Mouse (Mus musculus): ENCODE data around the gene Prop1. TPM values are rescaled to one million over a fixed set of nuclear protein-coding genes. Genes with fewer than 3 reads are reported as not detected.

The Prop1 gene
- polyA plus RNA-seq (2012), result not detected in 2 replicates

- no peak for TF ChIP-seq GATA1 (IDR thresholded peaks at IDR 0.05; ENCODE audit: low read length)
Measured at GRCm38 (mm10) chr11:50953665-50954064, at the start of gene Prop1. TSS of gene Prop1 (minus strand) at chr11:50953765.

- TF ChIP-seq GATA1 (IDR thresholded peaks at IDR 0.05; ENCODE audit: low read length), result no peak
Measured at GRCm38 (mm10) chr11:51003296-51003695, 49.7 kb upstream of the Prop1 start, which contains the start of gene Olfr51. TSS of gene Olfr51 (plus strand) at chr11:51003596.

DNA sequence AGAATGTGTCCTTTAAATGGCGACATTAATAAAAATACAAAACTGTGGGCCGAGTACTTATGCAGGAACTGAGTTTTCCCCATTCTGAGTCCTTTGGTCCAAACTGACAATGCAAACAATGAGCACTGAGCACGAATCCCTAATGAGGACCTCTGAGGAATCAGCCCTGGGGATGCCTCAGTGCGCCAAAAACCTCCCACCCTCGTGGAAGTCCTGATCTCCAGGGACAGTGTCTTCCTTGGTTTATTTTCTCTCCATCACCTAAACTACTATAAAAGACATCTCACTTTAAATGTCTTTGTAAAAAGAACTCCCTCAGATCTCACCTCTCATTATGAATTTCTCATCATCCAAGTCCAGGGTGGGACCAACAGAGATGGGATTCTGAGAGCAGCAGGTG, 28.1 kb upstream of the Prop1 start, which contains the start of gene Olfr1377:
TSS of gene Olfr1377 (plus strand) at position 301 of the 400 bp plus-strand sequence.
- TF ChIP-seq GATA1 (IDR thresholded peaks at IDR 0.05; ENCODE audit: low read length), result no peak

GRCm38 (mm10) chr11:50977216-50977615, 23.7 kb upstream of the Prop1 start:
- no peak for TF ChIP-seq GATA1 (IDR thresholded peaks at IDR 0.05; ENCODE audit: low read length)

GRCm38 (mm10) chr11:50966230-50966629, 12.7 kb upstream of the Prop1 start, which contains the start of gene Olfr1378:
TSS of gene Olfr1378 (plus strand) at chr11:50966530.
- TF ChIP-seq GATA1 (IDR thresholded peaks at IDR 0.05; ENCODE audit: low read length), result no peak

DNA sequence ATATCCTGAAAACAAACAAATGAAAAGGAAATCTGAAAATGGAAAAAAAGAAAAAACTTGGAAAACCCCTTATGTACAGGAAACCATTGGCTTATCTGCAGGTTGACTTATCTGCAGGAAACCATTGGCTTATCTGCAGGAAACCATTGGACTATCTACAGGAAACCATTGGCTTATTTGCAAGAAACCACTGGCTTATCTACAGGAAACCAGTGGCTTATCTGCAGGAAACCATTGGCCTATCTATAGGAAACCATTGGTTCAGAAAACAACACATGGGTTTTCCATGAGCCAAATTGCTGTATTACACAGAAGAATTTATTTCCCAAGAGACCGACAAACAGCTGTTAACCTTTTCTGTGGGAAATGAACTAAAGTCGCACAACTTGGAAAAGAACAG, 11.3 kb upstream of the Prop1 start:
- no peak for TF ChIP-seq GATA1 (IDR thresholded peaks at IDR 0.05; ENCODE audit: low read length)

DNA sequence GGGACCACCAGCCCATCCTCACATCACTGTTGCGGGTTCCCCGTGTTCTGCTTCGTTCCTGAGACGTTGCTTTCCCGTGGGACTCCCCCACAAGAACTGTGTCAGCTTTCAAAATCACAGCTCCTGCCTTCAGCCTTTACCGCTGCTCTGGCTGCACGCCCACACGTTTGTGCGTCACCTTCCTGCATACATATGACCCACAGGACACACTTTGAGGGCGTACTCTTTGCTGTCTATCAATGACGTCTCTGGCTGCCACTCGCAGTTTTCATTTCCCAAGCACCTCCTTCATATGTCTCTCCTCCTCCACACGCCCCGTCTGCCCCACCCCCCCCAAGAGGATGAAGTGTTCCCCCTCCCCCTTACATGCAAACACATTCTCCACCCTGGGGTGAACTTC, 1.3 kb downstream of the Prop1 start:
- no peak for TF ChIP-seq GATA1 (IDR thresholded peaks at IDR 0.05; ENCODE audit: low read length)

DNA sequence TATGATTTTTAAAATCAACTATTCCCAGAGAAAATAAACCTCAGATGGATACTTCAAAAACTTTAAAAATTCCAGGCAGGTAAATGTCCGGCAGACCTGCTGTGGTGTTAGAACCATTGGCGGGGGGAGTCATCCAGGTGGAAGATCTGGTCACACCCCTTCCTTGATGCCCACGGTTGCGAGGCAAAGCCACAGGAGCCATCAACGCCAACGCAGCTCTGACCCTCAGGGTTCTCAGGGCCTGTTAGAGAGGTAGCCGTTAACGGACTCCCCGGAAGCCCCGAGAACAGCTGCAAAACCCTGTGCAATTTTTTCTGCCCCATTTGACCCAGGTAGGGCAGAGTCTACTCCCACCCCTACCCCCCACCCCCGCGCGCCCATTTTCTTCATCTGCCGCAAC, 10.1 kb downstream of the Prop1 start, which contains the start of gene 4933414I15Rik:
TSS of gene 4933414I15Rik (minus strand) at position 260 of the 400 bp plus-strand sequence.
- no peak for TF ChIP-seq GATA1 (IDR thresholded peaks at IDR 0.05; ENCODE audit: low read length)

DNA sequence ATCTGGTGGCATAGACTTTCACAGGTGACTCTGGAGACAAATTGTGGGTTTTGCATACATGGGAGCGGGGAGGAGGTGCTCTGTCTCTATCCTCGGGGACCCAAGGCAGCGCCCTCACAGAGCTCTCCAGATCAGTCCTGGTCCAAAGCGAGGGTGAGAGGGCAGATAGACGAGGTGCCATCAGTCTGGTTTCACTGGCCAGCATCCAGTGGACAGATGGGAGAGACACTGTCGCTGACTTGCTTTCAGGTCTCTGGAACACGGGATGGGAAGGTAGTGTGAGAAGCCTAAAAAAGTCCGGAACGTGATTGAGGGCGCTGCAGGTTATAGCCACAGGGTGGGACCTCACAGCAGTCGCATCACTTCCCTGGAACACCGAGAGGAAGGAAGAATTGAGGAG, 11.2 kb downstream of the Prop1 start:
- TF ChIP-seq GATA1 (IDR thresholded peaks at IDR 0.05; ENCODE audit: low read length), result no peak

GRCm38 (mm10) chr11:50939621-50940366, 13.8 kb downstream of the Prop1 start:
- TF ChIP-seq GATA1 (IDR thresholded peaks at IDR 0.05; ENCODE audit: low read length), result no peak

DNA sequence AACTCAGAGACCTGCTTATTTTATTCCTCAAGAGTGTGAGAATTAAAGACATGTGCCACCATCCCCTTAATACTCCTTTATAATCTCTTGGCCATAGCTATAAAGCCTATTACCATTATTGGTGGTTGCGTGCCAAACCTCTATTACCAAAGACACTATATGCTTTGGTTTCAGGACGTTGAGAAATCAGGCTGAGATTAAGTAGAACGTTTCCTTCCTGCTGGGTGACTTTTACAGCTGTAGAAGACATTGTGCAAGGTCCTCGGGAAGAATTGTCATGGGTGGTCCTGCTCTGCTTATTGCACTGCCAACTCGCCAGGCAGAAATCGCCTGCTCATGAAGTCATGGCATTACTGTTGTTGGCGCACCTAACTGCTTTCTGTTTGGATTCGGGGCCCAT, 15.1 kb downstream of the Prop1 start:
- no peak for TF ChIP-seq GATA1 (IDR thresholded peaks at IDR 0.05; ENCODE audit: low read length)

DNA sequence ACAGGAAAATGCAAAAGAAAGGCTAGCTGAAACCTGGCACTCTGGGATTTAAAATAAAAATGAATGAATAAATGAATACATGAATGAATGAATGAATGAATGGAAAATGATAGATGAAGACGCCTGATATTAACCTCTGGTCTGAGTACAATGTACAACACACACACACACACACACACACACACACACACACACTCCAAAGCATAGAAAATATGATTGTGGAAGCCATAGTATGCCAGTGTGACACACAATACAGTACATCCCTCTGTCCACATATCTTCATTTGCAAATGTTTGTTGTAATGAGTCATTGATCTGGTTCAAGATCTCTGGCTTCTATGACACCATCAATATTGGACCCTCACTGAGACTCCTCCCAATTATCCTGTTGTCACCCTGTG, 21.5 kb downstream of the Prop1 start:
- TF ChIP-seq GATA1 (IDR thresholded peaks at IDR 0.05; ENCODE audit: low read length), result no peak

- TF ChIP-seq GATA1 (IDR thresholded peaks at IDR 0.05; ENCODE audit: low read length), result no peak
Measured at GRCm38 (mm10) chr11:50931451-50931866, 22.1 kb downstream of the Prop1 start, which contains the start of gene Zfp354b. TSS of gene Zfp354b (minus strand) at chr11:50931633.

- no peak for TF ChIP-seq GATA1 (IDR thresholded peaks at IDR 0.05; ENCODE audit: low read length)
Measured at GRCm38 (mm10) chr11:50931021-50931420, 22.5 kb downstream of the Prop1 start.

- TF ChIP-seq GATA1 (IDR thresholded peaks at IDR 0.05; ENCODE audit: low read length), result no peak
Measured at GRCm38 (mm10) chr11:50930469-50931014, 23.0 kb downstream of the Prop1 start.

- TF ChIP-seq GATA1 (IDR thresholded peaks at IDR 0.05; ENCODE audit: low read length), result no peak
Measured at GRCm38 (mm10) chr11:50915671-50916320, 37.8 kb downstream of the Prop1 start, which contains the start of gene Zfp2. TSS of gene Zfp2 (minus strand) at chr11:50916165.

Measured in G1E-ER4 (cell line).